Mouse (Mus musculus): ENCODE results near the gene Dgke.
"Not testable (repeated sequence)": the region's sequence is repeated elsewhere in the genome, so short reads cannot be mapped to it uniquely, and the experiment has no call there.

Dgke gene

GRCm38 (mm10) chr11:89003726-89004125 lies 62.9 kb downstream of the Dgke start:
- intact Hi-C loops (cut with DNase I), result no loop called here

- intact Hi-C loops (cut with DNase I), result no loop called here
These were observed 63.6 kb downstream of the Dgke start for GRCm38 (mm10) chr11:89003078-89003477.

GRCm38 (mm10) chr11:89002621-89003020 lies 64.0 kb downstream of the Dgke start:
- intact Hi-C loops (cut with DNase I), result no loop called here

- intact Hi-C loops (cut with DNase I), result no loop called here
These were observed 64.6 kb downstream of the Dgke start for GRCm38 (mm10) chr11:89002068-89002467.

- intact Hi-C loops (cut with DNase I), result no loop called here
These were observed 65.1 kb downstream of the Dgke start for GRCm38 (mm10) chr11:89001569-89001968.

GRCm38 (mm10) chr11:89000527-89000819 lies 66.2 kb downstream of the Dgke start:
- intact Hi-C loops (cut with DNase I), result no loop called here

- intact Hi-C loops (cut with DNase I), result no loop called here
These were observed 66.7 kb downstream of the Dgke start for GRCm38 (mm10) chr11:88999723-89000526.

- intact Hi-C loops (cut with DNase I), result no loop called here
These were observed 67.5 kb downstream of the Dgke start, which contains the start of gene Trim25 for GRCm38 (mm10) chr11:88998974-88999722. Trim25 (plus strand) TSS chr11:88999376.

GRCm38 (mm10) chr11:88998406-88998805 lies 68.2 kb downstream of the Dgke start:
- intact Hi-C loops (cut with DNase I), result no loop called here

GRCm38 (mm10) chr11:88997343-88997742 lies 69.3 kb downstream of the Dgke start:
- intact Hi-C loops (cut with DNase I), result not testable (repeated sequence)

GRCm38 (mm10) chr11:88996427-88996826 lies 70.2 kb downstream of the Dgke start:
- intact Hi-C loops (cut with DNase I), result no loop called here

- intact Hi-C loops (cut with DNase I), result no loop called here
These were observed 71.0 kb downstream of the Dgke start for GRCm38 (mm10) chr11:88995616-88996015.

GRCm38 (mm10) chr11:88994492-88994891 lies 72.2 kb downstream of the Dgke start:
- intact Hi-C loops (cut with DNase I), result no loop called here

GRCm38 (mm10) chr11:88993625-88994024 lies 73.0 kb downstream of the Dgke start:
- intact Hi-C loops (cut with DNase I), result loop anchor here (2.0 kb wide), 1 partner anchor 45 kb away; no protein-coding TSS in a partner anchor

- intact Hi-C loops (cut with DNase I), result loop anchor here (2.0 kb wide), 1 partner anchor 46 kb away; no protein-coding TSS in a partner anchor
These were observed 73.5 kb downstream of the Dgke start for GRCm38 (mm10) chr11:88993186-88993585.

- intact Hi-C loops (cut with DNase I), result no loop called here
These were observed 77.1 kb downstream of the Dgke start for GRCm38 (mm10) chr11:88989530-88989929.

GRCm38 (mm10) chr11:88988956-88989355 lies 77.7 kb downstream of the Dgke start:
- intact Hi-C loops (cut with DNase I), result no loop called here

- intact Hi-C loops (cut with DNase I), result no loop called here
These were observed 80.0 kb downstream of the Dgke start for GRCm38 (mm10) chr11:88986616-88987015.
